Mouse (Mus musculus): ENCODE results near the gene Oxtr. TPM values are rescaled to one million over a fixed set of nuclear protein-coding genes. Genes with fewer than 3 reads are reported as not detected.
A peak's percentile ranks its signal among the peaks of the same experiment; 100 is the strongest.

Oxtr gene
- polyA plus RNA-seq, 1 experiment from 2014 or later = 1.9 TPM

- Histone ChIP-seq H3K27me3 (ENCODE audit: control insufficient read depth, insufficient read depth, low read length) (peaks cover 28% of the 10 kb centered on the region), H3K4me1 (ENCODE audit: control insufficient read depth, insufficient read depth, low read length) (peaks cover 11% of the 10 kb centered on the region), H3K9ac (replicated peaks; ENCODE audit: low read depth, low read length) (no peak overlapping the region), H3K9me3 (ENCODE audit: control insufficient read depth, low read length) (no peaks in the 10 kb centered on the region), H3K36me3 (ENCODE audit: control insufficient read depth, insufficient read depth, low read length) (no peaks in the 10 kb centered on the region), H3K27ac (ENCODE audit: low read depth, low read length) (no peak overlapping the region), H3K4me2 (ENCODE audit: low read depth, low read length) (no peak overlapping the region), H3K4me3 (ENCODE audit: low read depth, low read length) (no peak overlapping the region)
- no peak for ATAC-seq (ENCODE audit: low read depth)
- 88% methylated on average over 6 of the region's 6 CpGs for WGBS
Observed at GRCm38 (mm10) chr6:112492656-112493055, 2.9 kb upstream of the Oxtr start.

DNA sequence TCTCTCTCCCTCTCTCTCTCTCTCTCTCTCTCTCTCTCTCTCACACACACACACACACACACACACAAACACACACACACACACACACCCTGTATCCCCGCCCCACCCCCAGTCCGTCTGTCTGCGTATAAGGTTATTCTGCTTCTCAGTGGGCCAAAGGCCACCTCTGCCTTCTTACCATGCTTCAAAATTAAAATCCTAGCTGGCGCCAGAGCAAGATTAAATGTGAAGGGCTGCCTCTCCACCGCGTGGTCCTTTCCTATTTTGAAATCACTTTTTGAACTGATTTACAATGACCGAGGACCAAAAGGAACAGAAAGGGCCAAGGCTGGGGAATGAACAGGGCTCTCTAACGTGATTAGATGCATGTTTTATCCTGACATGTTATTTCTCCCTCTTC, 1.8 kb upstream of the Oxtr start:
- Histone ChIP-seq H3K27me3 (ENCODE audit: control insufficient read depth, insufficient read depth, low read length) (peaks cover 29% of the 10 kb centered on the region), H3K36me3 (ENCODE audit: control insufficient read depth, insufficient read depth, low read length) (no peaks in the 10 kb centered on the region)
- 76% methylated on average over 8 of the region's 8 CpGs for WGBS

GRCm38 (mm10) chr6:112490625-112491242, 991 bp upstream of the Oxtr start:
- H3K4me1 ChIP-seq (ENCODE audit: control insufficient read depth, insufficient read depth, low read length) = peaks cover 11% of the 10 kb centered on the region
- peaks cover 29% of the 10 kb centered on the region for H3K27me3 ChIP-seq (ENCODE audit: control insufficient read depth, insufficient read depth, low read length)
- WGBS = 1% methylated on average over 35 of the region's 35 CpGs
- no peaks in the 10 kb centered on the region for H3K9me3 ChIP-seq (ENCODE audit: control insufficient read depth, low read length)
- 0 out of 2 replicates have a peak overlapping the region, but pooled peaks have one; percentile 25 for H3K9ac ChIP-seq (replicated peaks; ENCODE audit: low read depth, low read length)
- peak; percentile 56; the same call in 1 of the 2 replicates for ATAC-seq (ENCODE audit: low read depth)
- peak overlapping the region; percentile 52 for H3K4me2 ChIP-seq (ENCODE audit: low read depth, low read length)
- H3K4me3 ChIP-seq (ENCODE audit: low read depth, low read length) = peak overlapping the region; percentile 22
- no peak overlapping the region for H3K27ac ChIP-seq (ENCODE audit: low read depth, low read length)
- no peaks in the 10 kb centered on the region for H3K36me3 ChIP-seq (ENCODE audit: control insufficient read depth, insufficient read depth, low read length)

More for the DNA sequence above, 1.8 kb upstream of the Oxtr start:
- no peak for ATAC-seq (ENCODE audit: low read depth)
- Histone ChIP-seq H3K4me1 (ENCODE audit: control insufficient read depth, insufficient read depth, low read length) (peaks cover 11% of the 10 kb centered on the region), H3K27ac (ENCODE audit: low read depth, low read length) (no peak overlapping the region), H3K4me3 (ENCODE audit: low read depth, low read length) (no peak overlapping the region), H3K9ac (replicated peaks; ENCODE audit: low read depth, low read length) (no peak overlapping the region), H3K9me3 (ENCODE audit: control insufficient read depth, low read length) (no peaks in the 10 kb centered on the region), H3K4me2 (ENCODE audit: low read depth, low read length) (no peak overlapping the region)

- 4% methylated on average over 72 of the region's 72 CpGs for WGBS
- peak overlapping the region; percentile 59 for H3K4me2 ChIP-seq (ENCODE audit: low read depth, low read length)
Observed at GRCm38 (mm10) chr6:112489181-112489909, 398 bp downstream of the Oxtr start.

DNA sequence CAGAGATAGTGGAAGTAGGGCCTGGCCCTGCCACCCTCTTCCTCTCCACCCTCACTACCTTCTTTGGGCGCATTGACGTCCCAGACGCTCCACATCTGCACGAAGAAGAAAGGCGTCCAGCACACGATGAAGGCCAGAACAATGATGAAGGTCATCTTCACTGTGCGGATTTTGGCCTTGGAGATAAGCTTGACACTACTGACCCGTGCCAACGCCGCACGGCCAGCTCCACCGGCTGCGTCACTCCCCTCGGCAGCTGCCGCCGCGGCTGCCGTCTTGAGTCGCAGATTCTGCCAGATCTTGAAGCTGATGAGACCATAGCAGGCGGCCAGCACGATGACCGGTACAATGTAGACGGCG, 942 bp downstream of the Oxtr start:
- Histone ChIP-seq H3K27me3 (ENCODE audit: control insufficient read depth, insufficient read depth, low read length) (peaks cover 29% of the 10 kb centered on the region), H3K4me2 (ENCODE audit: low read depth, low read length) (peak overlapping the region; percentile 59), H3K36me3 (ENCODE audit: control insufficient read depth, insufficient read depth, low read length) (no peaks in the 10 kb centered on the region), H3K9ac (replicated peaks; ENCODE audit: low read depth, low read length) (0 out of 2 replicates have a peak overlapping the region, but pooled peaks have one; percentile 21), H3K9me3 (ENCODE audit: control insufficient read depth, low read length) (no peaks in the 10 kb centered on the region), H3K27ac (ENCODE audit: low read depth, low read length) (no peak overlapping the region), H3K4me3 (ENCODE audit: low read depth, low read length) (peak overlapping the region; percentile 32), H3K4me1 (ENCODE audit: control insufficient read depth, insufficient read depth, low read length) (peaks cover 11% of the 10 kb centered on the region)
- ATAC-seq (ENCODE audit: low read depth) = 0 out of 2 replicates have a peak, but pooled peaks have one; percentile 1
- WGBS = 32% methylated on average over 24 of the region's 24 CpGs

More at GRCm38 (mm10) chr6:112489181-112489909, 398 bp downstream of the Oxtr start:
- Histone ChIP-seq H3K36me3 (ENCODE audit: control insufficient read depth, insufficient read depth, low read length) (no peaks in the 10 kb centered on the region), H3K9me3 (ENCODE audit: control insufficient read depth, low read length) (no peaks in the 10 kb centered on the region), H3K27ac (ENCODE audit: low read depth, low read length) (no peak overlapping the region), H3K4me3 (ENCODE audit: low read depth, low read length) (peak overlapping the region; percentile 32), H3K4me1 (ENCODE audit: control insufficient read depth, insufficient read depth, low read length) (peaks cover 11% of the 10 kb centered on the region), H3K9ac (replicated peaks; ENCODE audit: low read depth, low read length) (0 out of 2 replicates have a peak overlapping the region, but pooled peaks have one; percentile 21), H3K27me3 (ENCODE audit: control insufficient read depth, insufficient read depth, low read length) (peaks cover 29% of the 10 kb centered on the region)
- peak; percentile 23 for ATAC-seq (ENCODE audit: low read depth)

DNA sequence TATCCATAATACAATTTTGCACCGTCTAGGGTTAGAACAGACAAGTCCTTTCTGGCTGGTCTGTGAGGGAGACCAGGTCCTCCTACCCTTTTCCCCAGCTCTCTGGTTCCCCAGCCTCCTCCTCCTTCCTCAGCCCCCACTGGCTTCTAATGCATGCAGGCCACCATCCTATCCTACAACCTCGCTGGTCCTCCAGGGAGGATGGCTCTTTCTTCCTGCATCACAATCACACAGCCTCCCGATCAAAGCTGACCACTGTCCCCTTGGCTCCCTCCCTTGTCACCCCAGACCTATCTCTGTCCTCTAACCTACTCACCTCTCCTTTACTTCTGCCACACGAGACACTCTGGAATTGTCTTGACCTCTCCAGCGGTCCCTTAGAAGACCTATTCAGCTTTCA, 1.8 kb downstream of the Oxtr start:
- H3K4me3 ChIP-seq (ENCODE audit: low read depth, low read length) = no peak overlapping the region
- H3K9me3 ChIP-seq (ENCODE audit: control insufficient read depth, low read length) = no peaks in the 10 kb centered on the region
- H3K9ac ChIP-seq (replicated peaks; ENCODE audit: low read depth, low read length) = no peak overlapping the region
- no peak for ATAC-seq (ENCODE audit: low read depth)
- H3K4me1 ChIP-seq (ENCODE audit: control insufficient read depth, insufficient read depth, low read length) = peaks cover 11% of the 10 kb centered on the region
- WGBS = 83% methylated on average over 5 of the region's 5 CpGs
- no peaks in the 10 kb centered on the region for H3K36me3 ChIP-seq (ENCODE audit: control insufficient read depth, insufficient read depth, low read length)
- peaks cover 29% of the 10 kb centered on the region for H3K27me3 ChIP-seq (ENCODE audit: control insufficient read depth, insufficient read depth, low read length)
- H3K27ac ChIP-seq (ENCODE audit: low read depth, low read length) = no peak overlapping the region
- no peak overlapping the region for H3K4me2 ChIP-seq (ENCODE audit: low read depth, low read length)

DNA sequence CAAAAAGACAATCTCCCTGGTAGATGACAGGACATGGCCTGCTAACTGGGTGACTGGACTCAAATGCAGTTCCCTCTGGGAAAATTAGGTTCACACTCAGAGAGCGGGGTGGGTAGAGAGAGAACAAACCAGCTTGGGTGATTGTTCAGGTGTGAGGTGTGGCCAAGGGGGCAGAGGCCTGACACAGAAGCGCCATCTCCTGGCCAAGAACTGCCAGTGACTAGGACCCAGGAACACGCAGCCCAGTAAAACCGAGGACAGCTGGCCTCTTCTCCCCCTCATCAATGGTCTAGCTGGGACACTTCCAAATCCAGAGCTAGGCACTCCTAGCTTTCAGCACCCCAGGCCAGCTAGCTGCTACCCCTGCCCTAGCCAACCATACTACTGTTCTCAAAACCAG, 5.4 kb downstream of the Oxtr start:
- 5% methylated on average over 4 of the region's 4 CpGs for WGBS

DNA sequence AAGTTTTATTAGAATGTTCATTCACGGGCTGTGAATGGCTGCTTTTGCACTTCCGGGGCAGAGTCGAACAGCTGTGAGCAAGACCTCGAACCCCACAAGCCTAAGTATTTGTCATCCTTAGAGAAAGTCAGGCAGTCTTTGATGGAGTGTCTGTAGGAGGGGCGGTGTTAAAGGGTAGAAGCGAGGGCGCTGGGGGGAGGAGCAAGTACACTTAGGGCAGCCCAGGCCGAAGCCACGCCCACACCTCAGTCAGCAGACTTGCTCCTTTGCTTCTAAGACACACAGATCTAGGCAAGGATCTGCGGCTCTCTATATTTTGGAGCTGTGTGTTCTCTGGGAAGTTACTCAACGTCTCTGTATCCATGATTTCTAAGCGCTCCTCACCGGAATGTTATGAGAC, 9.9 kb downstream of the Oxtr start:
- Histone ChIP-seq H3K9me3 (ENCODE audit: control insufficient read depth, low read length) (no peaks in the 10 kb centered on the region), H3K36me3 (ENCODE audit: control insufficient read depth, insufficient read depth, low read length) (no peaks in the 10 kb centered on the region), H3K4me1 (ENCODE audit: control insufficient read depth, insufficient read depth, low read length) (no peaks in the 10 kb centered on the region), H3K27ac (ENCODE audit: low read depth, low read length) (no peak overlapping the region), H3K4me2 (ENCODE audit: low read depth, low read length) (no peak overlapping the region), H3K9ac (replicated peaks; ENCODE audit: low read depth, low read length) (no peak overlapping the region), H3K27me3 (ENCODE audit: control insufficient read depth, insufficient read depth, low read length) (no peaks in the 10 kb centered on the region), H3K4me3 (ENCODE audit: low read depth, low read length) (no peak overlapping the region)
- 47% methylated on average over 13 of the region's 13 CpGs for WGBS
- ATAC-seq (ENCODE audit: low read depth) = no peak

More for the DNA sequence above, 5.4 kb downstream of the Oxtr start:
- H3K27ac ChIP-seq (ENCODE audit: low read depth, low read length) = no peak overlapping the region
- no peaks in the 10 kb centered on the region for H3K36me3 ChIP-seq (ENCODE audit: control insufficient read depth, insufficient read depth, low read length)
- no peaks in the 10 kb centered on the region for H3K9me3 ChIP-seq (ENCODE audit: control insufficient read depth, low read length)
- H3K27me3 ChIP-seq (ENCODE audit: control insufficient read depth, insufficient read depth, low read length) = peaks cover 17% of the 10 kb centered on the region
- ATAC-seq (ENCODE audit: low read depth) = no peak
- peaks cover 5% of the 10 kb centered on the region for H3K4me1 ChIP-seq (ENCODE audit: control insufficient read depth, insufficient read depth, low read length)
- H3K4me3 ChIP-seq (ENCODE audit: low read depth, low read length) = no peak overlapping the region
- no peak overlapping the region for H3K4me2 ChIP-seq (ENCODE audit: low read depth, low read length)
- no peak overlapping the region for H3K9ac ChIP-seq (replicated peaks; ENCODE audit: low read depth, low read length)

- Histone ChIP-seq H3K4me3 (ENCODE audit: low read depth, low read length) (no peak overlapping the region), H3K36me3 (ENCODE audit: control insufficient read depth, insufficient read depth, low read length) (no peaks in the 10 kb centered on the region), H3K27me3 (ENCODE audit: control insufficient read depth, insufficient read depth, low read length) (no peaks in the 10 kb centered on the region), H3K9ac (replicated peaks; ENCODE audit: low read depth, low read length) (no peak overlapping the region), H3K27ac (ENCODE audit: low read depth, low read length) (no peak overlapping the region), H3K9me3 (ENCODE audit: control insufficient read depth, low read length) (0 out of 2 replicates have a peak, but pooled peaks cover 3% of the 10 kb centered on the region), H3K4me2 (ENCODE audit: low read depth, low read length) (no peak overlapping the region), H3K4me1 (ENCODE audit: control insufficient read depth, insufficient read depth, low read length) (no peaks in the 10 kb centered on the region)
- 80% methylated on average over 4 of the region's 4 CpGs for WGBS
- ATAC-seq (ENCODE audit: low read depth) = no peak
Observed at GRCm38 (mm10) chr6:112471644-112472043, 18.1 kb downstream of the Oxtr start.

All from neural tube, embryonic 14.5 days (tissue).